Mouse (Mus musculus) embryo, embryonic 10.5 days (tissue): Measurements from ENCODE around the gene Olfr971.
"Not testable (repeated sequence)": the region's sequence is repeated elsewhere in the genome, so short reads cannot be mapped to it uniquely, and the experiment has no call there.

Source experiments
- DNase-seq: peaks from one replicate; pipeline ENCODE4 v3.0.0-alpha.2; 2015; ENCODE audit warnings: low spot score

Olfr971 gene

DNA sequence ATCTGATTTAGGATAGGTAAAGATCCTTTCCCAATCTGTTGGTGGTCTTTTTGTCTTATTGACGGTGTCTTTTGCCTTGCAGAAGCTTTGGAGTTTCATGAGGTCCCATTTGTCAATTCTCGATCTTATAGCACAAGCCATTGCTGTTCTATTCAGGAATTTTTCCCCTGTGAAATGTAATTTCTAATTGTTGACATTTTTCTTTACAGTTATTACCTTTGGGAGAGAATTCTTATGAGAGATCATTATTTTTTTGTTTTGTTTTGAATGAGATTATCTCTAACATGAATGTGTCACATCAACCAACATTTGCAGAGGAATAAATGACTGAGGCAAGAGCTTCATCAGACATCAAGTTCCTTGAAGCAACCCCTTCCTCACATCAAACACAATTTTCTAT lies at the start of gene Olfr971:
Olfr971 (plus strand) TSS at position 301 of the 400 bp plus-strand sequence.
- DNase-seq: not testable (repeated sequence)

DNA sequence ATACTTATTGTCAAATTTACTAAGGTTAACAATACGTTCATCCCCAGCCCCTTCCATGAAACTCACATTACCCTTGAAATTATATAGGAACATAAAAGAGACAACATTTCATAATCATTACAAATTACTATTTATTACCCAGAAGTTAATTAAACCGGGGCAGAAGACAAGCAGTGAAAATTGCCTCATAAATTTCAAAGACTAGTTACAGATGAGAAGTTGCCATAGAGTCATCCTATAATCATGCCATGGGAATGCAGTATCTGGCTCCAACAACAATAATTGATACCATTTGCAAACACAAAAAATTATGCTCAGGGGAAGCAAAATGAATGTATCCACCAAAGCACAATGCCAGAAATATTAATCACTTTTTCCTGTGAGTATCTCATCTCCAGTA lies 46.1 kb upstream of the Olfr971 start, which contains the start of gene Olfr969:
Olfr969 (plus strand) TSS at position 388 of the 400 bp plus-strand sequence.
- no peak for DNase-seq

DNA sequence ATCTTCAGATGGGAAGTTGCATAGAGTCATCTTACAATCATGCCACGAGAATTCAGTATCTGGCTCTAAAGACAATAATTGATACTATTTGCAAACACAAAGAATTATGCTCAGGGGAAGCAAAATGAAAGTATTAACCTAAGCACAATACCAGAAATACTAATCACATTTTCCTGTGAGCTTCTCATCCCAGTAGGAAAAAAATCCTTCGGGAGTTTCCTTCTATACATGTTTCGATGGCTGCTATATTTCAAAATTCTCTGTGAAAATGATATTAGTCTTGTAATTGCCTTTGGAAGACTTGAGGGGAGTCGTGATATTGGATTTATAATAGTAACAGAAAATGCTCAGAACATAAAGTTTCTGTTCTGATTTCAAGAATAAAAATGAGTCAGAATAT lies 28.1 kb upstream of the Olfr971 start, which contains the start of gene Olfr970:
Olfr970 (plus strand) TSS at position 301 of the 400 bp plus-strand sequence.
- no peak for DNase-seq

DNA sequence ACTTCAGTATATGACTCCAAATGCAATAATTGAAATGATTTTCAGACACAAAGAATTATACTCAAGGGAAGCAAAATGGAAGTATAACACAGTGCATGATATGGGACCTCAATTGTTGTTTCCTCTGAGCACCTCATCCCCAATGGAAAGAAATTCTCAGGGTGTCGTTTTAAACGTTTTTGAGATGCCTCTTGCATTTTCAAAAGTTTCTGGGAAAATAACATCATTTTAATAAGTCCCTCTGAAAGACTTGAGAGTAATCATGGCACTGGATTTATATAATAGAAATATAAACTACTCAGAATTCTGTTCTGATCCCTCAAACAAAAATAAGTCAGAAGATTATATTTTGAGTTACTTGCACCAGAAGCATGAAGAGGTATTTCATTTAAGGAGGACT lies 29.4 kb downstream of the Olfr971 start, which contains the start of gene Olfr972:
Olfr972 (plus strand) TSS at position 301 of the 400 bp plus-strand sequence.
- no peak for DNase-seq

DNA sequence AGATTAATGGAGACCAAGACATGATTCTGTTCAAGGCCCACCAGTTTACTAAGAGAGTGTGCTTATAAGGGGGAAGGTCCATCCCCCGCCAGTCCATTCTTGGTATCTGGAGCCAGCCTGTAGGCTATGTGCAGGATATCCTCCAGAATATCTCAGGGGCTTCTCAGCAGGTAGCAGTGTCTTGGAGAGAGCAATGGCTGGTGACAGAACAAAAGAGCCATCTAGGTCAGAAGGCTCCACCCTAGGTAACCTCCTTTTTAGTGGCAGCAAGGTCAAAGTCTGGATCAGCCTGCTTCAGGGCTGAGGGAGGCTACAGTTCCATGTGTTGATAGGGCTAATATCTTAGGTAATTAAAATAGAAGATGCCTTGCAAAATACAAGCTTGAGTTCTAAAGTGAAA lies 35.3 kb downstream of the Olfr971 start:
- not testable (repeated sequence) for DNase-seq

DNA sequence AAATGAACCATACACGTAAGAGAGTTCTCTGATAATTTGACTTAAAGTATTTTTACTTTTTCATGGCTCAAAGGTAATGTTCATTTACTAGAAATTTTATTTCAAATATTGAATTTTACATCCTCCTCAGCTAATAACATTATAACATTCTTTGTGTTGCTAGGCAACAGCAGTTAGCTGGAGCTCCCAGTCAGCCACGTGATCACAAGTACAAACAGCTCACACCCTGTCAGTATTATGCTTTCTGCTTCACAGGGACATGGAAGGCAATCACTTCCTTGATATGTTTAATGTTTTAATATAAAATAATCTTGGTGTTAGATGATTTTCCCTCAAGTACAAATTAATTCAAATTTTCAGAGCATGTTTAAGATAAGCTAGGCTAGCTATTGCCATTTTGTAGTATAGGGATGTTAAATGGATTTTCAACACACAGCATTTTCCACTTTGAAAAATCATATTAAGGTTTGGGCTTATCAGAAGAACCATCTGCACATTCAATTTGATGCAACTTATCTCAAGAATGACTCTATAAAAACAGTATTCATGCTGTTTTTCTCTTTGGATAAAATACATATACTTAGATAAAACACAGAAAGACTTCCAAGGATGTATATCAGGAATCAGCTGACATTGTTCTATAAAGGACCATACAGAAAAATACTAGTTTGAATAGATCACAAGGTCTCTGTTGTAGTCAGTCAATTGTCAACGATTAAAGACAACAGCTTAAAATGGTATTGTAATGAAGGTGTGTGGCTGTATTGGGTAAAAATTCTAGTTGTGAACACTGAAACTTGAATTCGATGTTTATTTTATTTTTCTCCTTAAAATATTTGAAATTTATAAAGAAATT lies 41.1 kb downstream of the Olfr971 start:
- DNase-seq: not testable (repeated sequence)
